Mouse (Mus musculus) hindbrain, embryonic 11.5 days (tissue): ENCODE measurements around the gene 4930430A15Rik. TPM values are rescaled to one million over a fixed set of nuclear protein-coding genes. Genes with fewer than 3 reads are reported as not detected.
A peak's percentile ranks its signal among the peaks of the same experiment; 100 is the strongest.

Experiments
- ATAC-seq: fragments of 200-750 bp; cut with Nextera tagmentation; 2 replicates; pipeline ENCODE4 v1.8.0; 2017; ENCODE audit warnings: mild to moderate bottlenecking, moderate TSS enrichment, moderate library complexity; ENCODE audit not compliant: low FRiP score
- DNase-seq: peaks from one replicate; pipeline ENCODE4 v3.0.0-alpha.2; 2015; ENCODE audit warnings: low spot score
- H3K27ac ChIP-seq: fragments of 300-500 bp; sonication (generic); 2 replicates; pipeline ENCODE4 v1.5.1; 2014; ENCODE audit warnings: mild to moderate bottlenecking, low read depth, low read length
- H3K27me3 ChIP-seq: fragments of 300-500 bp; sonication (generic); 2 replicates; pipeline ENCODE4 v1.6.1; 2014; ENCODE audit warnings: mild to moderate bottlenecking, low read length, moderate library complexity, mixed read lengths; ENCODE audit not compliant: control insufficient read depth, insufficient read depth
- H3K36me3 ChIP-seq: fragments of 300-500 bp; sonication (generic); 2 replicates; pipeline ENCODE4 v1.6.1; 2014; ENCODE audit warnings: mild to moderate bottlenecking, low read length, moderate library complexity, mixed read lengths; ENCODE audit not compliant: control insufficient read depth, insufficient read depth
- H3K4me1 ChIP-seq: fragments of 300-500 bp; sonication (generic); replicated peaks from 2 replicates; pipeline ENCODE4 v1.6.1; 2014; ENCODE audit warnings: low read length, mixed read lengths; ENCODE audit not compliant: control insufficient read depth, insufficient read depth
- H3K4me2 ChIP-seq: fragments of 300-500 bp; sonication (generic); replicated peaks from 2 replicates; pipeline ENCODE4 v1.6.1; 2014; ENCODE audit warnings: mild to moderate bottlenecking, low read depth, low read length
- H3K4me3 ChIP-seq: fragments of 300-500 bp; sonication (generic); 2 replicates; pipeline ENCODE4 v1.5.1; 2014; ENCODE audit warnings: low read depth, low read length
- H3K9ac ChIP-seq: fragments of 300-500 bp; sonication (generic); 2 replicates; pipeline ENCODE4 v1.6.1; 2014; ENCODE audit warnings: low read depth, low read length
- H3K9me3 ChIP-seq: fragments of 300-500 bp; sonication (generic); 2 replicates; pipeline ENCODE4 v1.6.1; 2016; ENCODE audit warnings: low read length; ENCODE audit not compliant: control insufficient read depth
- WGBS: fragments of 180-500 bp; shearing (Covaris S2); extraction: QIAGEN DNeasy Blood & Tissue Kit; methylation state at CpG from one replicate; pipeline ENCODE4 v1.1.7; 2014; 5-methylcytosine and 5-hydroxymethylcytosine counted together
- polyA plus RNA-seq: library from polyadenylated mRNA; unstranded; fragments of >200 nt; fragmentation: Nextera tagmentation; extraction: Ambion mirVana; gene quantifications from 2 replicates; pipeline ENCODE4 v1.2.1, GENCODE M21; 2014

The 4930430A15Rik gene
- not detected in 2 replicates for polyA plus RNA-seq

GRCm38 (mm10) chr2:111229502-111229901 is at the start of gene 4930430A15Rik:
Gene 4930430A15Rik (minus strand): TSS chr2:111229602.
- Histone ChIP-seq H3K27ac (no peak within 1 kb of the TSS), H3K27me3 (no peaks in the 10 kb centered on the region), H3K4me3 (no peak within 1 kb of the TSS), H3K9ac (no peak within 1 kb of the TSS), H3K4me2 (no peak within 1 kb of the TSS), H3K9me3 (no peaks in the 10 kb centered on the region), H3K4me1 (no peaks in the 10 kb centered on the region), H3K36me3 (no peaks in the 10 kb centered on the region)
- ATAC-seq: no peak
- no peak for DNase-seq
- WGBS: 94% methylated on average over 6 of the region's 6 CpGs

GRCm38 (mm10) chr2:111274006-111274405 is 44.6 kb upstream of the 4930430A15Rik start, which contains the start of gene Olfr1277:
Gene Olfr1277 (minus strand): TSS chr2:111274106.
- Histone ChIP-seq H3K27ac (no peak within 1 kb of the TSS), H3K9ac (no peak within 1 kb of the TSS), H3K9me3 (no peaks in the 10 kb centered on the region), H3K27me3 (no peaks in the 10 kb centered on the region), H3K4me3 (no peak within 1 kb of the TSS), H3K4me2 (no peak within 1 kb of the TSS), H3K36me3 (no peaks in the 10 kb centered on the region), H3K4me1 (no peaks in the 10 kb centered on the region)
- WGBS: 84% methylated on average over 2 of the region's 2 CpGs
- no peak for DNase-seq
- no peak for ATAC-seq

- Histone ChIP-seq H3K27me3 (no peaks in the 10 kb centered on the region), H3K4me2 (no peak within 1 kb of the TSS), H3K4me1 (no peaks in the 10 kb centered on the region), H3K27ac (no peak within 1 kb of the TSS), H3K9ac (no peak within 1 kb of the TSS), H3K36me3 (no peaks in the 10 kb centered on the region), H3K9me3 (no peaks in the 10 kb centered on the region), H3K4me3 (no peak within 1 kb of the TSS)
- ATAC-seq: no peak
- no peak for DNase-seq
These were observed 24.8 kb upstream of the 4930430A15Rik start, which contains the start of gene Olfr1276 for GRCm38 (mm10) chr2:111254216-111254615. Gene Olfr1276 (plus strand): TSS chr2:111254516.

GRCm38 (mm10) chr2:111235186-111235585 is 5.8 kb upstream of the 4930430A15Rik start, which contains the start of gene Olfr1275:
Gene Olfr1275 (minus strand): TSS chr2:111235286.
- H3K27me3 ChIP-seq: no peaks in the 10 kb centered on the region
- no peak within 1 kb of the TSS for H3K4me3 ChIP-seq
- H3K36me3 ChIP-seq: no peaks in the 10 kb centered on the region
- no peaks in the 10 kb centered on the region for H3K4me1 ChIP-seq
- H3K4me2 ChIP-seq: no peak within 1 kb of the TSS
- H3K9ac ChIP-seq: no peak within 1 kb of the TSS
- no peak within 1 kb of the TSS for H3K27ac ChIP-seq
- ATAC-seq (no peak), DNase-seq (no peak)
- WGBS: 88% methylated on average over 1 of the region's 1 CpGs
- no peaks in the 10 kb centered on the region for H3K9me3 ChIP-seq

GRCm38 (mm10) chr2:111182068-111182467 is 47.3 kb downstream of the 4930430A15Rik start:
- WGBS: 94% methylated on average over 11 of the region's 11 CpGs
- H3K27me3 ChIP-seq: no peaks in the 10 kb centered on the region
- no peak overlapping the region for H3K27ac ChIP-seq
- no peak overlapping the region for H3K9ac ChIP-seq
- no peaks in the 10 kb centered on the region for H3K4me1 ChIP-seq
- no peak for DNase-seq
- no peaks in the 10 kb centered on the region for H3K9me3 ChIP-seq
- H3K4me3 ChIP-seq: no peak overlapping the region
- no peak overlapping the region for H3K4me2 ChIP-seq
- 0 out of 2 replicates have a peak, but pooled peaks have one; percentile 33 for ATAC-seq
- no peaks in the 10 kb centered on the region for H3K36me3 ChIP-seq

- 90% methylated on average over 2 of the region's 2 CpGs for WGBS
- DNase-seq: no peak
- H3K9ac ChIP-seq: no peak within 1 kb of the TSS
- H3K4me2 ChIP-seq: no peak within 1 kb of the TSS
- ATAC-seq: no peak
- no peaks in the 10 kb centered on the region for H3K9me3 ChIP-seq
- H3K27ac ChIP-seq: no peak within 1 kb of the TSS
- no peaks in the 10 kb centered on the region for H3K4me1 ChIP-seq
- H3K4me3 ChIP-seq: no peak within 1 kb of the TSS
- H3K36me3 ChIP-seq: no peaks in the 10 kb centered on the region
- no peaks in the 10 kb centered on the region for H3K27me3 ChIP-seq
These were observed 76.6 kb downstream of the 4930430A15Rik start, which contains the start of gene Gm15130 for GRCm38 (mm10) chr2:111152836-111153235. Gene Gm15130 (minus strand): TSS chr2:111152936.

- no peaks in the 10 kb centered on the region for H3K27me3 ChIP-seq
- no peak overlapping the region for H3K9ac ChIP-seq
- 64% methylated on average over 5 of the region's 5 CpGs for WGBS
- ATAC-seq (peak; percentile 19; the same call in 1 of the 2 replicates), DNase-seq (no peak)
- H3K4me3 ChIP-seq: no peak overlapping the region
- no peaks in the 10 kb centered on the region for H3K4me1 ChIP-seq
- no peak overlapping the region for H3K27ac ChIP-seq
- H3K36me3 ChIP-seq: no peaks in the 10 kb centered on the region
- H3K4me2 ChIP-seq: no peak overlapping the region
- H3K9me3 ChIP-seq: no peaks in the 10 kb centered on the region
These were observed 93.7 kb downstream of the 4930430A15Rik start for GRCm38 (mm10) chr2:111135739-111136138.

Other genes starting within 250 kb of the 4930430A15Rik start
- gene Gm13941, start 123.6 kb downstream of the 4930430A15Rik start, polyA plus RNA-seq: not detected in 2 replicates
- gene Gm15130, start 76.7 kb downstream of the 4930430A15Rik start, polyA plus RNA-seq: not detected in 2 replicates
- not detected in 2 replicates for gene Olfr1275, start 5.7 kb upstream of the 4930430A15Rik start, polyA plus RNA-seq
- gene Olfr1276, start 24.9 kb upstream of the 4930430A15Rik start, polyA plus RNA-seq: not detected in 2 replicates
- not detected in 2 replicates for gene Olfr1277, start 44.5 kb upstream of the 4930430A15Rik start, polyA plus RNA-seq
- gene Olfr1278, start 60.5 kb upstream of the 4930430A15Rik start, polyA plus RNA-seq: not detected in 2 replicates
- not detected in 2 replicates for gene Olfr1279, start 71.0 kb upstream of the 4930430A15Rik start, polyA plus RNA-seq
- gene Olfr1280, start 84.4 kb upstream of the 4930430A15Rik start, polyA plus RNA-seq: not detected in 2 replicates
- gene Olfr1281, start 96.9 kb upstream of the 4930430A15Rik start, polyA plus RNA-seq: not detected in 2 replicates
- not detected in 2 replicates for gene Olfr1282, start 106.5 kb upstream of the 4930430A15Rik start, polyA plus RNA-seq
- not detected in 2 replicates for gene Olfr1283, start 137.2 kb upstream of the 4930430A15Rik start, polyA plus RNA-seq
- not detected in 2 replicates for gene Olfr1284, start 145.9 kb upstream of the 4930430A15Rik start, polyA plus RNA-seq
- gene Olfr1286, start 193.5 kb upstream of the 4930430A15Rik start, polyA plus RNA-seq: not detected in 2 replicates
- not detected in 2 replicates for gene Olfr1287, start 219.5 kb upstream of the 4930430A15Rik start, polyA plus RNA-seq
- gene Olfr1288, start 244.5 kb upstream of the 4930430A15Rik start, polyA plus RNA-seq: not detected in 2 replicates